Mouse (Mus musculus): ENCODE measurements around the gene Polr3e.
A peak's percentile ranks its signal among the peaks of the same experiment; 100 is the strongest.
"Not testable (repeated sequence)": the region's sequence is repeated elsewhere in the genome, so short reads cannot be mapped to it uniquely, and the experiment has no call there.

Gene Polr3e

GRCm38 (mm10) chr7:120911268-120911667, 6.3 kb upstream of the Polr3e start:
- not testable (repeated sequence) for DNase-seq (ENCODE audit: low spot score in 2 of 2)

- no peak for DNase-seq (ENCODE audit: low spot score in 2 of 2)
Observed at GRCm38 (mm10) chr7:120913332-120913731, 4.2 kb upstream of the Polr3e start.

DNA sequence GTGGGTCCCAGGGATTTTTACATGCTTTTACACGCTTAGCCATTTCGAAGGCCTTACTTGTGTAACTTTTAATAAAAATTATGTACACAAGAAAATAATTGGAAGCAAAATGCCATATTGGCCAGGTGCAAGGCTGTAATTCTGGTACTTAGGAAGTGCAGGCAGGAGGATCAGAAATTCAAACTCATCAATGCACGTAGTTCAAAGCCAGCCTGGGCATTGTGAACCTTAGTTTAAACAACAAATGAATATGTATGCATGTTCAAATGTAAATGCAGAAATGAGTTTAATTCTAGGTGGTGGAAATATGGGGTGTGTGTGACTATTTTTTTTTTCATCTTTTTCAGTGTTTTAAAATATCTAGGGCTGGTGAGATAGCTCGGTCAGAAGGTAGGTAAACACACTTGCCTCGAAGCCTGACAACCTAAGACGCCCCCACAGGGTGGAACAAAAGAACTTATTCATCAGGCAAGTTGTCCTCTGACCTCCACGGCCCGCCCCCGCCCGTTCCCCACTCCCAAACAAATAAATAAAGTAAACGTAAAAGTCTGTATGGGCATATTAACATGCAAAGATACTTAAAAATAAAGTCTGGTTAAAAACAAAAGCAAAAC, 1.2 kb upstream of the Polr3e start:
- DNase-seq (ENCODE audit: low spot score in 2 of 2), result no peak

DNA sequence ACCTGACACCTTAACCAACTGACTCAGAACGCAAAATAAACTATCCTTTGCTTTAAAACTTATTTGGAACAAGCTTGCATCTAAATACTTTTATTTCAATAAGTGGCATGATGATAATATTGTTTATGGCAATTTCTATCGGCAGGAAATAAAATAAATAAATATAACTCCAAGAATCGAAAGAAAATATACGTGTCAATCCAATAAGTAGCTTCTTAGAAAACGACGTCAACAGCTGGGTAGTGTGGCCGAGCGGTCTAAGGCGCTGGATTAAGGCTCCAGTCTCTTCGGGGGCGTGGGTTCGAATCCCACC, 309 bp upstream of the Polr3e start:
- no peak for DNase-seq (ENCODE audit: low spot score in 2 of 2)

DNA sequence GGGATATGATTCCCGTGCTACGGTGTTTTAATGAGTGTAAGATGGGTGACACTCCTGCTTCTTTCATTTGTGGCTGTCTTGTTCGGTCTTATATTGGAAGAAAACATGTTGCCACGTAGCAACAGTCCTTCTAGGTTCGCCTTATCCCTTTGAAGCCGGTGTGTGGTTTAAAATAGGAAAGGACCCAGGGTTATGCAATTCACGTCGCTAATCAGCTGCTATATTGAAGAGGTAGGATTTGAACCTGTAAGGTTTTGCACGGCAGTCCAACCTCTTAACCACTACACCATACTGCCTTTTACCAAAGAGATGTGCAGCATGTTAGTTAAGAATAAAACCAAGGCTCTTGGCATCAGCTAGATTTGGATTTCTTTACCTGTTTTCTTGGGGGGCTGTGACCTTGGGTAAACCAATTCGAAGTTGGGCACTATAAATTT, 1.0 kb downstream of the Polr3e start:
- DNase-seq (ENCODE audit: low spot score in 2 of 2), result peak; percentile 74 to 80

DNA sequence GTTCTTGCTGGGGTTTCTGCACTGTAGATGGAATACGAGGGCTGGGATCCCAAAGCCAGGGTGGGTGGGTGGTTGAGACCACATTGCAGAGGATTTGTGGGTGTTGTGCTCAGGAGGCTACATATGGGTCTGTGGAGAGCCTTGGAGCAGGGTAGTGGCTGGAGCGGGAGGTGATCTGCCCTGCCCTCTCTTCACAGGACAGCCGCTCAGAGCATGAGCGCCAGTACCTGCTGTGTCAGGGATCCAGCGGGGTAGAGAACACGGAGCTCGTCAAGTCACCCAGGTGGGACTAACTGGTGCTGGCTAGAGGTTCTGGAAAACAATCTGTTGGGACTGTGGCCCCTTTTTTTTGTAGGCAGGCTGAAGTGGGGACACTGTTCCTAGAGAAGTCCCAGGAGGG, 15.6 kb downstream of the Polr3e start:
- peak in 1 of 2 experiments; percentile 62 for DNase-seq (ENCODE audit: low spot score in 2 of 2)

DNA sequence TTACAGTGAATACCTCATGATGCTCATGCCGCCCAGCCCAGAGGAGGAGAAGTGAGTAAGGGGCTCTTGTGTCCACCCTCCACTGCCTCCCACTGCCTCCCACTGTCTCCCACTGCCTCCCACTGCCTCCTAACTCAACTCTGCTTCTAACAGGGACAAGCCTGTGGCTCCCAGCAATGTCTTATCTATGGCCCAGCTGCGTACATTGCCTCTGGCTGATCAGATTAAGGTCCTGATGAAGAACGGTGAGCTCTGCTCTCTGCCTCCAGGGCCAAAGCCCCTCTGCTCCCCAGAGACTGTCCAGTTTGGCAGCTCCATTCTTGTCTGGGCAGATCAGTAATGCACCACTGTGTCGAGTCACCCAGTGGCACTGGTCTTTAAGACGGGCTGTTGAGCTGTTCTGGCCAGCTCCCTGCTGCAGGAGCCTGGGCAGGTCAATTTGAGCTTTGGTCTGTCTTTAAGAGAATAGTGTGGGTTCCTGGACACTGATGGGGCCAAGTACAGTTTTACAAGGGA, 16.2 kb downstream of the Polr3e start:
- DNase-seq (ENCODE audit: low spot score in 2 of 2), result peak in 1 of 2 experiments; percentile 62

GRCm38 (mm10) chr7:120934716-120935115, 17.2 kb downstream of the Polr3e start:
- DNase-seq (ENCODE audit: low spot score in 2 of 2), result peak; percentile 63 to 80

DNA sequence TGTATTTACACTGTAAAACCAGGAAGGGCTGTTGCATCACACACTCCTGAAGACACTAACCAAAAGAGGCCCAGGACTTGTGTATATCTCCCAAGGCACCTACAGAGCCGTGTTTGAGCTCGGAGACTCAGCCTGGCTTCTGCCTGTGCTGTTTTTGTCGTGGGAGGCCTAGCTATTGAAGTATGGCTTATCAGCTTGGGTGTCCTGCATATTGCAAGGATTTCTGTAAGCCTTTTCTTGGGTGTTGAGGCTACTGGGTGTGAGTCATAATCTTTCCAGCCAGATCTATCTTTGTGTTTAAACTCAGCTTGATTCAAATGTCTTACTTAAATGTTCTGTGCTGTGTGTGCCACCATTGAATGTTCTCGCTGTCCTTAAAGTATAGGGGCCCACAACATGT, 19.0 kb downstream of the Polr3e start:
- no peak for DNase-seq (ENCODE audit: low spot score in 2 of 2)

DNA sequence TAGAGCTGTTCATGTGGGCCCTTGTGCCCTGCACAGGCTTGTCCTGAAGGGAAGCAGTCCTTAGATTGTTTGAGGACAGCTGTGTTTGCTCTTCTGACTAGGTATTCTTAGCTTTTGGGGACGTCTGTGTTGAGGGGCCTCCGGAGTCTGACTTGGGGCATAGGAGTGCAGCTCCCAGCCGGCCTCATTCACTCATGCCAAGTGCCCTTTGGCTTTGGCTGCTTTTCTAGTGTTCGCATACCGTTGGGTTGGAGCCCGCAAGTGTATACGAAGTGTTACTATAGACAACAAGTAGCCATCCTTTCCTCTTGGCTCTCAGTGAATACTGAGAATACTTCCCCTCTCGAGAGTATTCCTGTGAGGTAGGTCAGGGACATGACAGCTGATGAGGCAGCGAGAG, 20.7 kb downstream of the Polr3e start:
- DNase-seq (ENCODE audit: low spot score in 2 of 2), result no peak

- DNase-seq (ENCODE audit: low spot score in 2 of 2), result no peak
Observed at GRCm38 (mm10) chr7:120940343-120940742, 22.8 kb downstream of the Polr3e start.

GRCm38 (mm10) chr7:120941214-120941613, 23.7 kb downstream of the Polr3e start:
- DNase-seq (ENCODE audit: low spot score in 2 of 2), result no peak

DNA sequence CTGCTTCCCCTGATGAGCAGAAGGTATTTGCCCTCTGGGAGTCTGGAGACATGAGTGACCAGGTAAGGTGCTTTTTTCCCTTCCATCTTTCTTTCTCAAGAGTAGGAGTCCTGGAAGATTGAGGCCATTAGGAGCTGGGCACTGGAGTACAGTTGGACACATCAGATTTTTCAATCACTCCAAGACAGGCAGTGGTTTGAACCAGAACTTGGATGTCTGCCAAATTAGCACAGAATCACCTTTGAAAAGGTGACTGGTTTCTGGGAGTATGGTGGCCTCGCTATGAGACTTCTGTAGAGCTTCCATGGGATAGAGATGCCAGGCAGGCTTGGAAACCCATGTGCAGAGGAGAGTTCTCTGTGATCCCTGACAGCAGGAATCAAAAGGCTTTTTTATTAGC, 25.0 kb downstream of the Polr3e start:
- no peak for DNase-seq (ENCODE audit: low spot score in 2 of 2)

GRCm38 (mm10) chr7:120943936-120944509, 26.5 kb downstream of the Polr3e start:
- no peak for DNase-seq (ENCODE audit: low spot score in 2 of 2)

GRCm38 (mm10) chr7:120953591-120953990, 36.0 kb downstream of the Polr3e start:
- DNase-seq (ENCODE audit: low spot score in 2 of 2), result not testable (repeated sequence)

- DNase-seq (ENCODE audit: low spot score in 2 of 2), result no peak
Observed at GRCm38 (mm10) chr7:120960116-120960515, 42.6 kb downstream of the Polr3e start.

GRCm38 (mm10) chr7:120960601-120961000, 43.1 kb downstream of the Polr3e start:
- DNase-seq (ENCODE audit: low spot score in 2 of 2), result no peak

GRCm38 (mm10) chr7:120961893-120962292, 44.3 kb downstream of the Polr3e start:
- DNase-seq (ENCODE audit: low spot score in 2 of 2), result no peak

GRCm38 (mm10) chr7:120963126-120963525, 45.6 kb downstream of the Polr3e start:
- no peak for DNase-seq (ENCODE audit: low spot score in 2 of 2)

DNA sequence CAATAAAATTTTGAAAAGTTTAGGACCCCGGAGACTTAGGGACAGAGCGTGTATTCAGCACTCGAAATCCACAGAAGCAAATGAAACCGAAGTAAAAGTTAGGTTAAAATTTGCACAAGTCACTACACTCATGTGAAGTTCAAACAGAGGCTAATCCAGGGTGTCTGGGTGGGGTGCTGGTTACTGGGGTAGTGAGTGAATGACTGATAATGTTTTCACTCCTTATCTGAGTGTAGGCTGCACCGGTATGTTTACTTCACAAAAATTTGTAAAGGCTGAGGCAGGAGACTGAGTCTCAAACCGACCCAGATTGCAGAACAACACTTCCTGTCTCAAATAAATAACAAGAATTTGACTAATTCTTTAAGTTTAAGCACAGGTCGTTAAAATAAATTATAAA, 51.7 kb downstream of the Polr3e start:
- peak in 1 of 2 experiments; percentile 35 for DNase-seq (ENCODE audit: low spot score in 2 of 2)

GRCm38 (mm10) chr7:120970112-120970511, 52.6 kb downstream of the Polr3e start:
- no peak for DNase-seq (ENCODE audit: low spot score in 2 of 2)

DNA sequence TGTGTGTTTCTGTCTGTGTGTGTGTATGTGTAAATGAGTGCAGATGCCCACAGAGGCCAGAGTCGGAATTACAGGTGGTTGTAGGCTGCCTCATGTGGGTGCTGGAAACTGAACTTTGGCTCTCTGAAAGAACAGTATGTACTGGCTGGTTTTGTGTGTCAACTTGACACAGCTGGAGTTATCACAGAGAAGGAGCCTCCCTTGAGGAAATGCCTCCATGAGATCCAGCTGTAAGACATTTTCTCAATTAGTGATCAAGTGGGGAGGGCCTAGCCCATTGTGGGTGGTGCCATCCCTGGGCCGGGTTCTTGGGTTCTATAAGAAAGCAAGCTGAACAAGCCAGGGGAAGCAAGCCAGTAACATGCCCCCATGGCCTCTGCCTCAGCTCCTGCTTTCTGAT, 54.9 kb downstream of the Polr3e start:
- not testable (repeated sequence) for DNase-seq (ENCODE audit: low spot score in 2 of 2)

DNA sequence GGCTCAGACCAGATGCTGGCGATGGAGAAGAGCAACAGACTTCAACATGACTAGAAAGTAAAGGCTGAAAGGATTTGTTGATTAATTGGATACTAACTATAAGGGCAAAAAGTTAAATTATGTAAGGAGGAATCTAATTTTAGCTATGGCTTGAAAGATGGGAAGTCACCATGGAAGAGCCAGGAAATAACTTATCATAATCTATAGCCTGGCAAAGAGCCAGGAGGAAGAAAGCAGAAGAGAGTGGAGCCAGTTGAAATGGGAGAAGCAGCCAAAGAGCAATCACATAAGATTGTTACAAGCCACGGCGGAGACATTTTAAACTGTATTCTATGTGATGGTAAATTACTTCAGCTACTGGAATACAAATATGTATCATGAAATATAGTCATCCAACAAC, 56.5 kb downstream of the Polr3e start:
- DNase-seq (ENCODE audit: low spot score in 2 of 2), result no peak

- DNase-seq (ENCODE audit: low spot score in 2 of 2), result no peak
Observed at GRCm38 (mm10) chr7:120977063-120977462, 59.5 kb downstream of the Polr3e start.
